Mouse (Mus musculus): ENCODE results near the gene Olfr640. TPM values are rescaled to one million over a fixed set of nuclear protein-coding genes. Genes with fewer than 3 reads are reported as not detected.

Olfr640 gene
- polyA plus RNA-seq, 1 experiment from 2014 or later: not detected

- no peaks in the 10 kb centered on the region for H3K4me1 ChIP-seq (ENCODE audit: control insufficient read depth, insufficient read depth, low read length)
- H3K36me3 ChIP-seq (ENCODE audit: control insufficient read depth, insufficient read depth, low read length): no peaks in the 10 kb centered on the region
- no peak overlapping the region for H3K4me3 ChIP-seq (replicated peaks; ENCODE audit: low read depth, low read length)
- H3K27ac ChIP-seq (replicated peaks; ENCODE audit: low read depth, low read length): no peak overlapping the region
- H3K27me3 ChIP-seq (ENCODE audit: control insufficient read depth, insufficient read depth, low read length): no peaks in the 10 kb centered on the region
- H3K4me2 ChIP-seq (ENCODE audit: low read length): no peak overlapping the region
- DNase-seq: no peak
- H3K9me3 ChIP-seq (ENCODE audit: control insufficient read depth, low read length): no peaks in the 10 kb centered on the region
- 87% methylated on average over 1 of the region's 1 CpGs for WGBS
- H3K9ac ChIP-seq (replicated peaks; ENCODE audit: low read length): no peak overlapping the region
- no peak for ATAC-seq (ENCODE audit: low FRiP score, low TSS enrichment)
Measured at GRCm38 (mm10) chr7:104018953-104019352, 6.4 kb downstream of the Olfr640 start.

GRCm38 (mm10) chr7:104017203-104017602 is 8.2 kb downstream of the Olfr640 start, which contains the start of gene Olfr639:
Olfr639 (minus strand) TSS chr7:104017303.
- DNase-seq (no peak), ATAC-seq (ENCODE audit: low FRiP score, low TSS enrichment) (no peak)
- Histone ChIP-seq H3K9me3 (ENCODE audit: control insufficient read depth, low read length) (no peaks in the 10 kb centered on the region), H3K4me3 (replicated peaks; ENCODE audit: low read depth, low read length) (no peak within 1 kb of the TSS), H3K27ac (replicated peaks; ENCODE audit: low read depth, low read length) (no peak within 1 kb of the TSS), H3K4me1 (ENCODE audit: control insufficient read depth, insufficient read depth, low read length) (no peaks in the 10 kb centered on the region), H3K9ac (replicated peaks; ENCODE audit: low read length) (no peak within 1 kb of the TSS), H3K27me3 (ENCODE audit: control insufficient read depth, insufficient read depth, low read length) (no peaks in the 10 kb centered on the region), H3K4me2 (ENCODE audit: low read length) (no peak within 1 kb of the TSS), H3K36me3 (ENCODE audit: control insufficient read depth, insufficient read depth, low read length) (no peaks in the 10 kb centered on the region)

GRCm38 (mm10) chr7:103999124-103999523 is 26.2 kb downstream of the Olfr640 start:
- Histone ChIP-seq H3K4me1 (ENCODE audit: control insufficient read depth, insufficient read depth, low read length) (no peaks in the 10 kb centered on the region), H3K36me3 (ENCODE audit: control insufficient read depth, insufficient read depth, low read length) (no peaks in the 10 kb centered on the region), H3K4me2 (ENCODE audit: low read length) (no peak overlapping the region), H3K9ac (replicated peaks; ENCODE audit: low read length) (no peak overlapping the region), H3K27me3 (ENCODE audit: control insufficient read depth, insufficient read depth, low read length) (no peaks in the 10 kb centered on the region), H3K9me3 (ENCODE audit: control insufficient read depth, low read length) (no peaks in the 10 kb centered on the region), H3K27ac (replicated peaks; ENCODE audit: low read depth, low read length) (no peak overlapping the region), H3K4me3 (replicated peaks; ENCODE audit: low read depth, low read length) (no peak overlapping the region)
- ATAC-seq (ENCODE audit: low FRiP score, low TSS enrichment) (no peak), DNase-seq (no peak)

GRCm38 (mm10) chr7:103998446-103998845 is 26.9 kb downstream of the Olfr640 start, which contains the start of gene Olfr638:
Olfr638 (plus strand) TSS chr7:103998746.
- Histone ChIP-seq H3K4me2 (ENCODE audit: low read length) (no peak within 1 kb of the TSS), H3K27me3 (ENCODE audit: control insufficient read depth, insufficient read depth, low read length) (no peaks in the 10 kb centered on the region), H3K27ac (replicated peaks; ENCODE audit: low read depth, low read length) (no peak within 1 kb of the TSS), H3K9me3 (ENCODE audit: control insufficient read depth, low read length) (no peaks in the 10 kb centered on the region), H3K36me3 (ENCODE audit: control insufficient read depth, insufficient read depth, low read length) (no peaks in the 10 kb centered on the region), H3K4me1 (ENCODE audit: control insufficient read depth, insufficient read depth, low read length) (no peaks in the 10 kb centered on the region), H3K4me3 (replicated peaks; ENCODE audit: low read depth, low read length) (no peak within 1 kb of the TSS), H3K9ac (replicated peaks; ENCODE audit: low read length) (no peak within 1 kb of the TSS)
- ATAC-seq (ENCODE audit: low FRiP score, low TSS enrichment): no peak
- DNase-seq: no peak

- H3K36me3 ChIP-seq (ENCODE audit: control insufficient read depth, insufficient read depth, low read length): no peaks in the 10 kb centered on the region
- ATAC-seq (ENCODE audit: low FRiP score, low TSS enrichment): no peak
- no peaks in the 10 kb centered on the region for H3K27me3 ChIP-seq (ENCODE audit: control insufficient read depth, insufficient read depth, low read length)
- H3K9ac ChIP-seq (replicated peaks; ENCODE audit: low read length): no peak overlapping the region
- no peaks in the 10 kb centered on the region for H3K4me1 ChIP-seq (ENCODE audit: control insufficient read depth, insufficient read depth, low read length)
- H3K9me3 ChIP-seq (ENCODE audit: control insufficient read depth, low read length): no peaks in the 10 kb centered on the region
- no peak overlapping the region for H3K27ac ChIP-seq (replicated peaks; ENCODE audit: low read depth, low read length)
- H3K4me3 ChIP-seq (replicated peaks; ENCODE audit: low read depth, low read length): no peak overlapping the region
- DNase-seq: no peak
- 69% methylated on average over 1 of the region's 1 CpGs for WGBS
- no peak overlapping the region for H3K4me2 ChIP-seq (ENCODE audit: low read length)
Measured at GRCm38 (mm10) chr7:103971782-103972181, 53.6 kb downstream of the Olfr640 start.

GRCm38 (mm10) chr7:103970852-103971251 is 54.5 kb downstream of the Olfr640 start, which contains the start of gene Olfr635:
Olfr635 (plus strand) TSS chr7:103971152.
- no peaks in the 10 kb centered on the region for H3K9me3 ChIP-seq (ENCODE audit: control insufficient read depth, low read length)

More at GRCm38 (mm10) chr7:103970852-103971251, 54.5 kb downstream of the Olfr640 start, which contains the start of gene Olfr635:
- Histone ChIP-seq H3K4me2 (ENCODE audit: low read length) (no peak within 1 kb of the TSS), H3K4me3 (replicated peaks; ENCODE audit: low read depth, low read length) (no peak within 1 kb of the TSS), H3K4me1 (ENCODE audit: control insufficient read depth, insufficient read depth, low read length) (no peaks in the 10 kb centered on the region), H3K9ac (replicated peaks; ENCODE audit: low read length) (no peak within 1 kb of the TSS), H3K27me3 (ENCODE audit: control insufficient read depth, insufficient read depth, low read length) (no peaks in the 10 kb centered on the region), H3K36me3 (ENCODE audit: control insufficient read depth, insufficient read depth, low read length) (no peaks in the 10 kb centered on the region), H3K27ac (replicated peaks; ENCODE audit: low read depth, low read length) (no peak within 1 kb of the TSS)
- ATAC-seq (ENCODE audit: low FRiP score, low TSS enrichment): no peak
- DNase-seq: no peak
- WGBS: 73% methylated on average over 1 of the region's 1 CpGs

Other genes starting within 250 kb of the Olfr640 start
- not detected in 2 replicates for gene Olfr68, start 245.9 kb downstream of the Olfr640 start, polyA plus RNA-seq (2014; fragmentation: Nextera tagmentation; extraction: Ambion mirVana)
- not detected in 2 replicates for gene Olfr67, start 233.8 kb downstream of the Olfr640 start, polyA plus RNA-seq (2014; fragmentation: Nextera tagmentation; extraction: Ambion mirVana)
- gene Hbb-bt, start 211.6 kb downstream of the Olfr640 start, polyA plus RNA-seq (2014; fragmentation: Nextera tagmentation; extraction: Ambion mirVana): 856 and 1,369 TPM in 2 replicates
- gene Hbb-bs, start 197.5 kb downstream of the Olfr640 start, polyA plus RNA-seq (2014; fragmentation: Nextera tagmentation; extraction: Ambion mirVana): 2,393 and 3,364 TPM in 2 replicates
- gene Hbb-bh2, start 185.1 kb downstream of the Olfr640 start, polyA plus RNA-seq (2014; fragmentation: Nextera tagmentation; extraction: Ambion mirVana): not detected in 2 replicates
- 0.78 and 4.0 TPM in 2 replicates for gene Hbb-bh1, start 182.4 kb downstream of the Olfr640 start, polyA plus RNA-seq (2014; fragmentation: Nextera tagmentation; extraction: Ambion mirVana)
- gene Hbb-y, start 172.4 kb downstream of the Olfr640 start, polyA plus RNA-seq (2014; fragmentation: Nextera tagmentation; extraction: Ambion mirVana): 175 and 602 TPM in 2 replicates
- gene Olfr66, start 139.3 kb downstream of the Olfr640 start, polyA plus RNA-seq (2014; fragmentation: Nextera tagmentation; extraction: Ambion mirVana): not detected in 2 replicates
- gene Olfr64, start 131.1 kb downstream of the Olfr640 start, polyA plus RNA-seq (2014; fragmentation: Nextera tagmentation; extraction: Ambion mirVana): not detected in 2 replicates
- gene Olfr65, start 122.1 kb downstream of the Olfr640 start, polyA plus RNA-seq (2014; fragmentation: Nextera tagmentation; extraction: Ambion mirVana): not detected in 2 replicates
- gene Olfr631, start 96.7 kb downstream of the Olfr640 start, polyA plus RNA-seq (2014; fragmentation: Nextera tagmentation; extraction: Ambion mirVana): not detected in 2 replicates
- gene Olfr632, start 91.2 kb downstream of the Olfr640 start, polyA plus RNA-seq (2014; fragmentation: Nextera tagmentation; extraction: Ambion mirVana): not detected in 2 replicates
- gene Olfr633, start 81.1 kb downstream of the Olfr640 start, polyA plus RNA-seq (2014; fragmentation: Nextera tagmentation; extraction: Ambion mirVana): not detected in 2 replicates
- not detected in 2 replicates for gene Olfr635, start 54.4 kb downstream of the Olfr640 start, polyA plus RNA-seq (2014; fragmentation: Nextera tagmentation; extraction: Ambion mirVana)
- gene Olfr638, start 26.8 kb downstream of the Olfr640 start, polyA plus RNA-seq (2014; fragmentation: Nextera tagmentation; extraction: Ambion mirVana): not detected in 2 replicates
- not detected in 2 replicates for gene Olfr639, start 8.3 kb downstream of the Olfr640 start, polyA plus RNA-seq (2014; fragmentation: Nextera tagmentation; extraction: Ambion mirVana)
- gene Olfr641, start 9.9 kb upstream of the Olfr640 start, polyA plus RNA-seq (2014; fragmentation: Nextera tagmentation; extraction: Ambion mirVana): not detected in 2 replicates
- not detected in 2 replicates for gene Olfr642, start 27.1 kb upstream of the Olfr640 start, polyA plus RNA-seq (2014; fragmentation: Nextera tagmentation; extraction: Ambion mirVana)
- gene 4930516K23Rik, start 35.9 kb upstream of the Olfr640 start, polyA plus RNA-seq (2014; fragmentation: Nextera tagmentation; extraction: Ambion mirVana): not detected in 2 replicates
- gene Olfr644, start 46.3 kb upstream of the Olfr640 start, polyA plus RNA-seq (2014; fragmentation: Nextera tagmentation; extraction: Ambion mirVana): not detected in 2 replicates
- not detected in 2 replicates for gene Olfr645, start 59.9 kb upstream of the Olfr640 start, polyA plus RNA-seq (2014; fragmentation: Nextera tagmentation; extraction: Ambion mirVana)
- gene Olfr646, start 79.3 kb upstream of the Olfr640 start, polyA plus RNA-seq (2014; fragmentation: Nextera tagmentation; extraction: Ambion mirVana): not detected in 2 replicates
- not detected in 2 replicates for gene Ubqln5, start 104.3 kb upstream of the Olfr640 start, polyA plus RNA-seq (2014; fragmentation: Nextera tagmentation; extraction: Ambion mirVana)
- not detected in 2 replicates for gene Olfr643, start 111.8 kb upstream of the Olfr640 start, polyA plus RNA-seq (2014; fragmentation: Nextera tagmentation; extraction: Ambion mirVana)
- not detected in 2 replicates for gene Ubqln3, start 117.7 kb upstream of the Olfr640 start, polyA plus RNA-seq (2014; fragmentation: Nextera tagmentation; extraction: Ambion mirVana)
- not detected in 2 replicates for gene Ubqlnl, start 125.0 kb upstream of the Olfr640 start, polyA plus RNA-seq (2014; fragmentation: Nextera tagmentation; extraction: Ambion mirVana)
- not detected in 2 replicates for gene Olfm5, start 139.3 kb upstream of the Olfr640 start, polyA plus RNA-seq (2014; fragmentation: Nextera tagmentation; extraction: Ambion mirVana)
- 0.50 and 0.74 TPM in 2 replicates for gene Olfr648, start 157.8 kb upstream of the Olfr640 start, polyA plus RNA-seq (2014; fragmentation: Nextera tagmentation; extraction: Ambion mirVana)
- gene Olfr649, start 170.4 kb upstream of the Olfr640 start, polyA plus RNA-seq (2014; fragmentation: Nextera tagmentation; extraction: Ambion mirVana): not detected in 2 replicates
- 0.19 and 0.59 TPM in 2 replicates for gene Trim6, start 193.2 kb upstream of the Olfr640 start, polyA plus RNA-seq (2014; fragmentation: Nextera tagmentation; extraction: Ambion mirVana)
- gene Trim34a, start 218.9 kb upstream of the Olfr640 start, polyA plus RNA-seq (2014; fragmentation: Nextera tagmentation; extraction: Ambion mirVana): 0.38 and 1.4 TPM in 2 replicates

Data from midbrain, embryonic 14.5 days (tissue).